Mouse (Mus musculus) megakaryocyte, embryonic 14.5 days (primary cell): Measurements from ENCODE around the gene Tshb.

Source experiments
- FLI1 ChIP-seq: IDR thresholded peaks from 2 replicates; pipeline ENCODE4 v1.6.1; 2012; ENCODE audit warnings: low read length, inconsistent platforms, mixed read lengths
- GATA1 ChIP-seq: IDR thresholded peaks from 3 replicates; pipeline ENCODE4 v1.6.1; 2012; ENCODE audit warnings: mixed read lengths, low read length, inconsistent platforms, borderline replicate concordance

GRCm38 (mm10) chr3:102764850-102765249, 17.7 kb downstream of the Tshb start:
- TF ChIP-seq FLI1: no peak
- no peak for TF ChIP-seq GATA1
